Mouse (Mus musculus) cortical plate, adult 2 months (tissue): ENCODE data around the gene Slc4a1. TPM values are rescaled to one million over a fixed set of nuclear protein-coding genes. Genes with fewer than 3 reads are reported as not detected.
A peak's percentile ranks its signal among the peaks of the same experiment; 100 is the strongest.
"Not testable (repeated sequence)": the region's sequence is repeated elsewhere in the genome, so short reads cannot be mapped to it uniquely, and the experiment has no call there.

Experiments
- H3K27ac ChIP-seq: fragments of 200-500 bp; 2 replicates; pipeline ENCODE4 v1.5.1; 2012; ENCODE audit warnings: low read length, control low read depth, inconsistent platforms; ENCODE audit not compliant: insufficient read depth
- H3K4me1 ChIP-seq: fragments of 200-500 bp; 2 replicates; pipeline ENCODE4 v1.6.1; 2011; ENCODE audit warnings: low read length; ENCODE audit not compliant: control insufficient read depth, insufficient read depth
- H3K4me3 ChIP-seq: fragments of 200-500 bp; 2 replicates; pipeline ENCODE4 v1.5.1; 2011; ENCODE audit warnings: mild to moderate bottlenecking, low read length, control low read depth; ENCODE audit not compliant: insufficient read depth
- CTCF ChIP-seq: fragments of 200-500 bp; IDR thresholded peaks from 2 replicates; pipeline ENCODE4 v1.5.1; 2011; ENCODE audit warnings: mild to moderate bottlenecking, control low read depth, low read length; ENCODE audit not compliant: insufficient read depth; ENCODE audit errors: extremely low read depth
- POLR2A ChIP-seq: fragments of 200-500 bp; IDR thresholded peaks from 2 replicates; pipeline ENCODE4 v1.6.1; 2011; ENCODE audit warnings: mild to moderate bottlenecking, low read length, control low read depth; ENCODE audit not compliant: insufficient read depth; ENCODE audit errors: extremely low read depth
- polyA plus RNA-seq: library from polyadenylated mRNA; depleted of rRNA; stranded (reverse); fragments of >200 nt; gene quantifications from 2 replicates; pipeline ENCODE4 v1.2.3, GENCODE M21; 2012

Slc4a1 gene
- polyA plus RNA-seq, 1 experiment, result 0.04 TPM

DNA sequence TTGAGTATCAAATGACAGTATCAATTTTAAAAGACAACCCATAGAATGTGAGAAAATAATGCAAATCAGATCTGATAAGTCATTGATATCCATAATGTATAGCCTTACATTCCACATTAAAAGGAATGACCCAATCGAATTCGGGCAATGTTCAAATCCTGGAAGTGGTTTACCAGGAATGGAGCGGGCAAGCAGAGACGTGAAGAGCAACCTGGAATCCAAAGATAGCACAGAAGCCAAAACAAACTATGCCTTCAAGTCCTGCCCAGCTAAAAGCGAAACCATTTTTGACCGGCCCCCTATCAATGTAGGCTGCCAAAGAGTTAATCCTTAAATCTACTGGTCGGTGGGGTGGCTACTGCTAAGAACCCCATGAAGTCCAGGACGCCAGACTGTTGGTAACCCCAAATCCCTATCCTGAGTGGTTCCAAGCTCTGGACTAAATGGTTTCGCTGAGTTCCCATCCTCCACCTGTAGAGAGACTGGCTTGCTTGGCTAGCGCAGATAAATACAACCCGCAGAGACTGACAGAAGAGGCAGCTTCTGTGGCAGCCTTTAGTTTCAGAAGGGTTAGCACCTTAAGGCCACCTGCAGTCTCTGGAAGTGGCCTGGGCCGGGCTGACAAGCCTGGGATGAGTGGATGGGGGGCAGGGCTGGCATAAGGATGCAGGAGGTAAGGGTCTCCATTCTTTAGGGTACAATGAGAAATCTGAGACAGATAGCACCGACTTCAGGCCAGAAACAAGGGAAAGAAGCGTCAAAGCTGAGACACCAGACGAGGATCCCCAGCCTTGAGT lies 26.6 kb upstream of the Slc4a1 start:
- no peaks in the 10 kb centered on the region; the same call in 1 of the 2 replicates for H3K4me1 ChIP-seq

DNA sequence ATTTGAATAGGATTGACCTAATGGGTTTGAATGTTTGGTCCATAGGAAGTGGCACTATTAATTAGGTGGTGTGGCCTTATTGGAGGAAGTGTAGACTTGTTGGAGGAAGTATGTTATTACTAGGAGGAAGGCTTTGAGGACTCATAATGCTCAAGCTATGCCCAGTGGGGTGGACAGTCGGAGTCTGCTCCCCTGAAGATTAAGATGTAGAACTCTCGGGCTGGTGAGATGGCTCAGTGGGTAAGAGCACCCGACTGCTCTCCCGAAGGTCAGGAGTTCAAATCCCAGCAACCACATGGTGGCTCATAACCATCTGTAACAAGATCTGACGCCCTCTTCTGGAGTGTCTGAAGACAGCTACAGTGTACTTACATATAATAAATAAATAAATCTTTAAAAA lies 23.4 kb upstream of the Slc4a1 start:
- not testable (repeated sequence) for H3K27ac ChIP-seq, H3K4me1 ChIP-seq, H3K4me3 ChIP-seq

More for the DNA sequence above, 26.6 kb upstream of the Slc4a1 start:
- no peak for TF ChIP-seq CTCF
- TF ChIP-seq POLR2A, result no peak
- peak overlapping the region; percentile 49; the same call in 1 of the 2 replicates for H3K27ac ChIP-seq
- H3K4me3 ChIP-seq, result peak overlapping the region; percentile 94

DNA sequence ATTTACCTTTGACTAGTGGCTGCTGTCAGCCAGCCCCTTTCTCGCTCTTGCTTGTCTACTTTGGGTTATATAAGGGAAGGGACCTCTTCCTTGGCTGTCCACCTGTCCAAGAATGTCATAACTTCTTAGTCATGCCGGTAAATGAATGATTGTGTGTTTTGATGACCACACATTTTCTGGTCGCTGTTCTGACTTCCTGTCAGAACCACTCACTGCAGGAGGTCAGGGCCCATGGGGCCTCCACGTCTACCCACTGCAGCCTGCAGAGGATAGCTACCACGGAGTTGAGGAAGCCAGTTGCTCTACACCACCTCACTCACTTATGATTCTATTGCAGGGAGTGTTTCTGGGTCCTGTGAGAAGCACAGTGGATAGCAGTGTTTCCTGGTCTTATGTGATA lies 20.1 kb upstream of the Slc4a1 start:
- TF ChIP-seq CTCF, result no peak
- TF ChIP-seq POLR2A, result no peak
- H3K4me1 ChIP-seq, result peaks cover 2% of the 10 kb centered on the region

DNA sequence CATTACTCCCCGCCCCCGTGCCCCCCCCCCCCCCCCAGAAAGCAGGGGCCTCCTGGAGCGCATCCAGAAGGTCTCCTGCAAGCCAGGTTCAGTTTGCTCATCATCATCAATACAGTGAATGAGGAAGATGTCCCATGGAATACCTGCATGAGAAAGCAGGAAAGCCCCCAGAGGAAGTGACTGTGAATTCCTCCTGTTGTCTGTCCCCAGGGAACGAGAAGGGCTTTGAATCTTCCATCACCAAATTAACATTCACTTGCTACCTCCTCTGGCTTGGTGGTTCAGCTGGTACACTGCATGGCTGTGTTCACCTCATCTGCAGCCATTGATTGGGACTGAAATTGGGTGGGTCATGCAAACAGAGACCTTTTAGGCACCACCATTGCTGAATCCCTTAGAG lies 19.1 kb upstream of the Slc4a1 start:
- Histone ChIP-seq H3K4me1 (peaks cover 2% of the 10 kb centered on the region), H3K27ac (no peak overlapping the region), H3K4me3 (no peak overlapping the region)
- no peak for TF ChIP-seq POLR2A
- TF ChIP-seq CTCF, result no peak

More for the DNA sequence above, 20.1 kb upstream of the Slc4a1 start:
- no peak overlapping the region for H3K4me3 ChIP-seq
- H3K27ac ChIP-seq, result no peak overlapping the region

DNA sequence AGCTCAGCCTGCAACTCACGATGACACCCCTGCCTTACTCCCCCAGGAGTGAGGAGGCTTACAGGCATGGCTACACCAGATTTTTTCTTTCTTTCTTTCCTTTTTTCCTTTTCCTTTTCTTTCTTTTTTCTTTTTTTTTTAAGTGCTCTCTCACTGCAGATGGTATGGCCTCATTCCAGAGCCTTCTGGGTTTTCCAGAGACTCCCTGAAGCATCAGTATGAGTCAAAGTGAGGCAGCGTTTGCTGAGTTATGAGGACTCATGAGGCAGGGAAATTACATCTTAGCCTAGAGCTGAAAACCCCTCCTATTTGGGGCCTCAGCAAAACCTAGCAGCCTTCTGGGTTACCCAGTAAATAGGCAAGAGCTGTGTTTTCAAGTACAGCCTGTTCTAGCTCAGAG lies 18.4 kb upstream of the Slc4a1 start:
- no peak for TF ChIP-seq CTCF
- TF ChIP-seq POLR2A, result no peak
- H3K4me1 ChIP-seq, result peaks cover 2% of the 10 kb centered on the region
- H3K4me3 ChIP-seq, result no peak overlapping the region
- no peak overlapping the region for H3K27ac ChIP-seq

DNA sequence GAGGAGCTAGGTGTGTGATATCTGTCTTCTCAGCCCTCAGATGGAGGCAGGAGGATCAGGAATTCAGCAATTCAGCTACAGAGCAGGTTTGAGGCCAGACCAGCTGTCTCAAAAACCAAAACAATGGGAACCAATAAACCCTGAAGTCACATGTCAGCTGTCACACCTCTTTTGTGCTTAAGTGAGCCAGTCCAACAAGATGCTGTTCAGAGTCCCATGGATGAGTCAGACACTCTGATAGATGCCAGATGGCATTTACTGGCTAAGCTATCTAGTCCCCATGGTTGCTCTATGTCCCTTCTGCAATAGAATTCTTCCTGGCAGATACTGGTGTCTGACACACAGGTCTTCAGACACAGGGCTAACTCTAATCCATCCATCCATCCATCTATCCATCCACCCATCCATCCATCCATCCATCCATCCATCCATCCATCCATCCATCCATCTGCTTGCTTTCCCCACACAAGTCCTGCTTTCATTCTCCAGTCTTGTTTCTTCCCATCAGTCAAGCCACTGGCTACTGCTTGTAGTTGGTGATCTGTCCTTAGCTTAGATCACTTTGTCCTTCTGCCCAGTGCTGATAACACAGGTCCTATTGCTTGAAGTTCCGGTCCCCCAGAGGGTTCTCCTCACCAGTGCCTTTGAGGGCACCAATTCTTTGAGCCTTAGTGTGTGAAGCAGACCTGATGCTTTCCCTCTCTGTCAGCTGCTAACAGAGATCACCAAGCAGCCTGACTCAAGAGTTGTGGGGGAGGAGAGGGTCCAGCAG lies 17.5 kb upstream of the Slc4a1 start:
- H3K4me1 ChIP-seq, result peaks cover 2% of the 10 kb centered on the region
- H3K4me3 ChIP-seq, result no peak overlapping the region
- no peak overlapping the region for H3K27ac ChIP-seq
- TF ChIP-seq POLR2A (no peak), CTCF (no peak)

DNA sequence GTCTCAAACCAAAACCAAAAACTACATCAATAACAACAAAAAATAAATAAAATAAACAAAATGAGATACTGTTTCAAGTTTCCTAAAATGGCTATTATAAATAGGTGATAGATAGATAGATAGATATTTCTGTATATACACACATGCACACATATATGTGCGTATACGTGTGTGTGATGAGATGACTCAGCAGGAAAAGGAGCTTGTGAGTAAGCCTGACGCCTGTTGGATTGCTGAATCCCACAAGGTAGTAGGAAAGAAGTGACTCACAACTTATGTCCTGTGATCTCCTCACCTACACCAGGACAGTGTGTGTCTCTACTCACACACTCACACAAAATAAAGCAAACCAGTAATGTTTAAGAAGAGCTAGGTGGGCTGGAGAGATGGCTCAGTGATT lies 16.8 kb upstream of the Slc4a1 start:
- TF ChIP-seq CTCF, result no peak
- no peak for TF ChIP-seq POLR2A
- Histone ChIP-seq H3K4me1 (peaks cover 2% of the 10 kb centered on the region), H3K27ac (no peak overlapping the region), H3K4me3 (no peak overlapping the region)

DNA sequence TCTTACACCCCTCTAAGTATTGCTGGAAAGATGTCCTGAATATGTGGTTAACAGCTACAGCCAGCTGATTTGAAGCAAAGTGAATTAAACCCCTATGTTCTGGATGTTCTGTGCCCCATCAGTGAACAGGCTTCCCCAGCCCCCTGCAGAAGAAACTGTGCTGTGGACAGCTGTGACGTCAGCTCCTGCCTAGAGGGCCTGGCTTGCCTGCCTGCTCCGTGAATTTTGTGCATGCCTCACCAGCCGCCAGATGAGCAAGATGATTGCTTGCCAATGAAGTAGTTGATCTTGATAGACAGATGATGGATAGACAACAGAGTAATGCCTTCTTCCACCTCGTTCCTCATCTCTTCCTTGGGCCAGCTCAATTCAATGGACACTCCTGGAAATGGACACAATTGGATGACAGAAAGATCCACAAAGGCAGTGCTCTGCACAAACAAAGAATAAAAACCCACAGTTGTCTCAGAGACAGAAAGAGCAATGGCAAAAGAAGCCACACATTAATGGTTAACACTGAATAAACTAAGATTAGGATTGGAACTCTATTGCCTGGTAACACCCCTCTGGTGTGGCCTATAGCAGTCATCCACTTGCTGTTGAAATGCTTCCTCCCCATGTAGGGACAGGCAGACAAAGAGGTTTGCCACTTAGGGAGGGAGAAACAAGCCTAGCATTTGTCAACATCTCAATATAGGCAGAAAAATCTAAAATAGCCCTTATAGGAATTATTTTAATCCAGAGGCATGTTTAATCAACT lies 15.5 kb upstream of the Slc4a1 start:
- no peak overlapping the region for H3K4me3 ChIP-seq
- no peak for TF ChIP-seq POLR2A
- no peak for TF ChIP-seq CTCF
- H3K27ac ChIP-seq, result no peak overlapping the region
- peaks cover 2% of the 10 kb centered on the region for H3K4me1 ChIP-seq

DNA sequence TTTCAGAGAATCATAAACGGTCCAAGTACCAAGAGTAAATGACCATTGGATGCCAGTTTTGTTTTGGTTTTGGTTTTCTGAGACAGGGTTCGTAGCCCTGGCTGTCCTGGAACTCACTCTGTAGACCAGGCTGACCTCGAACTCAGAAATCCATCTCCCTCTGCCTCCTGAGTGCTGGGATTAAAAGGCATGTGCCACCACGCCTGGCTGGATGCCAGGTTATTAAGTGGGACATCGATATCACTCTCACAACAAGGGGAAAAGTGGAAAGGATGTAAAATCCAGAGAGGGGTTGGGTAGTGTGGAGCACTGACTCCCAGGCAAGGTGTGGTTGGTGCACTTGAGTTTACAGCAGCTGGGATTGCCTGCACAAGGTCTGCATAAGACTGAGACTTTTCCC lies 14.1 kb upstream of the Slc4a1 start:
- Histone ChIP-seq H3K27ac (no peak overlapping the region), H3K4me1 (peaks cover 2% of the 10 kb centered on the region), H3K4me3 (no peak overlapping the region)
- TF ChIP-seq POLR2A (no peak), CTCF (no peak)

DNA sequence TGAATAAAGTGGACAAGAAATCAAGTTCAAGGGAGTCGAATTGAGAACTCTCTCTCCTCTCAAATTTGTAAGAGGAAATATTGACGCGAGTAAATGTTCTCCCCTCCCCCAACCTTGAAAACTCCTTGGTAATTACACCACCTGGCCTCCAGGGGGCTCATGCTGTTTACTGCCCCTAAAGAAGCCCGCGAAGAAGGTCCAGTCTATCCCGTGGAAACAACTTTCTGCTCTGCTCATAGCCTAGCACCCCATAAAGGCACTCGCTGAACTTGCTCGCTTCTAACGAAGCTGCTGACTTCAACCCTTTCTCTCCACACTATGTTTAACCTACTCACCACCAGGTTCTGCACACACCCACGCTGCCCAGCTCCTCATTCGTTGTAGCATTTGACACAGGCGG lies 11.2 kb upstream of the Slc4a1 start:
- Histone ChIP-seq H3K4me3 (no peak overlapping the region), H3K27ac (no peak overlapping the region), H3K4me1 (no peaks in the 10 kb centered on the region)
- no peak for TF ChIP-seq CTCF
- TF ChIP-seq POLR2A, result no peak
